Mouse (Mus musculus) thymus, adult 18-20 months (tissue): Measurements from ENCODE around the gene Tet3.
A peak's percentile ranks its signal among the peaks of the same experiment; 100 is the strongest.

Source experiments
- DNase-seq, 2 experiments: peaks; one replicate each; pipeline ENCODE4 v3.0.0; 2022; ENCODE audit warnings: mixed read lengths in 2 of 2

Gene Tet3

DNA sequence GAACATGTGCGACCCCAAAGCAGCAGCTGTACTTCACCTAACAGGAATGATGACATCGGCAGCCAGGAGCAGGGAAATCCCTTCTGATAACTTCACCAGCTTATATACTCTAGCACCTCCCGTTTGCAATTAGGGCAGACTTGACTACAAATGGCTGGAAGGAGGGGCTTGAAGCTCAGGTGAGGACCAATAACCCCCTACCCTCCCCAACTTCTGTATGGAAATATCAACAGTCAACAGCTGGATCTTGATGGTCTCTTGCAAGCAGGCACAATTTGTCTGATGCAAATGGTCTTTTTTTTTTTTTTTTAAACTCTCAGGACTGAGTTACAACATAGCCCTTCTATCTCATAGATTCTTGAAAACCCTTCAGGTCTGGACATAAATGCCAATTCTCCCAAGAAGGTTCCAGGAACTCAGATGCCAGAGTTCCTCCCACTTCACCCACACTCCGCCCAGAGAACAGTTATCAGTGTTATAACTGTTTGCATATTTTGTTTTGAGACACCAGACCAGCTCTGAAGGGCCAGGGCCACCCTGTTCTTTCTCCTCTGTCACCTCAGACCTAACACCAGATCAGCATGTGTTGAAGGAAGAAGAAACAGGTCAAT lies at the start of gene Tet3:
TSS of gene Tet3 (minus strand) at position 51 of the 611 bp plus-strand sequence.
- no peak for DNase-seq

DNA sequence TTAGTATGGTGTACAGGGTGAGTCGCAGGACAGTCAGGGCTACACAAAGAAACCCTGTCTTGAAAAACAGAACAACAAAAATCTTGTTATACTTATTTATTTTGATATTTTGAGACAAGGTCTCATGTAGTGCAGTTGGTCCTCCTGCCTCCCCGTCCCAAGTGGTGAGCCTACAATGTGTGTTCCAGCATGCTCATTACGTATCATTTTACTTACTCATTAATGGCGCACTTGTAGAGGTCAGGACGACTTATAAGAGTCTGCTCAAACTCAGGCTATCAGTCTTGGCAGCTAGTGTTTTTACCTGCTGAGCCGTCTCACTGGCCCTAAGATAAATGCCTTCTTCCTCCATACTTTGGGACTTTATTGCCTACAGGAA lies 48.3 kb upstream of the Tet3 start:
- no peak for DNase-seq

- peak; percentile 98 to 99 for DNase-seq
Measured at GRCm38 (mm10) chr6:83506258-83507167, 47.6 kb upstream of the Tet3 start, which contains the start of gene Dguok. Dguok (minus strand) TSS chr6:83506969.

DNA sequence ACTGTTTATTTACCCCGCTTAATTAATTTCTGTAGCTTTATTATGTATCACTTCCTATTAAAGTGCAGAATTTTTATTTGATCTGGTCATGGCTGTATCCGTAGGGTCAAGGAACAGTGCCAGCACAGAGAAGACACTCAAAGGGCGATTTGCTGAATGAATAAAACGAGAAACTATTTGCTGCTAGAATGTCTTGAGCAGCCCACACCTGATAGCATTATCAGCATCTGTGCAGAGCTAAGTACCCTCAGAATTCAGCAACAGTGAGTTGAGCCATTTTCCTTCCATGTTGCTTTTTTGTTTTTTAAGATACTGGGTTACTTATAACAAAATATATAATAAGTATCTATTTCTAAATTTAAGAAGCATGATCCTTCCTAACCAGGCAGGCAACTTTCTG lies 46.7 kb upstream of the Tet3 start:
- DNase-seq = no peak

DNA sequence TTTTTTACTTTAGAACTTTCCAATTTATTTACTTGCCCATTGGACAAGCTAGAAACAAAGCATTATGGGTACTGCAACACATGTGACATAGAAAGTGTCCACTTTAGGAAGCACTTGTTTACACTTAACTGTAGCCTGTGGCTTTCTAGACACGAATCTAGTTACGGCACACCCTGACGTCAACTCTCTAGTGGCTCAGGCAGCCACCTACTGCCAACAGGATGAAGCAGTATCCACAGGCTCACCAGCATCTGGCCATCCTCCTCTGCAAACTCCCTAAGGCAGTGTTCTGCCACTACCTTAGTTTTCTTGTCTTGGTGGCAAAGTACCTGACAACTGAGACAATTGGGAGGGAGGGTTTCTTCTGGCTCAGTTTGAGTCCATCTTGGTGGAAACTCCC lies 44.5 kb upstream of the Tet3 start:
- no peak for DNase-seq

DNA sequence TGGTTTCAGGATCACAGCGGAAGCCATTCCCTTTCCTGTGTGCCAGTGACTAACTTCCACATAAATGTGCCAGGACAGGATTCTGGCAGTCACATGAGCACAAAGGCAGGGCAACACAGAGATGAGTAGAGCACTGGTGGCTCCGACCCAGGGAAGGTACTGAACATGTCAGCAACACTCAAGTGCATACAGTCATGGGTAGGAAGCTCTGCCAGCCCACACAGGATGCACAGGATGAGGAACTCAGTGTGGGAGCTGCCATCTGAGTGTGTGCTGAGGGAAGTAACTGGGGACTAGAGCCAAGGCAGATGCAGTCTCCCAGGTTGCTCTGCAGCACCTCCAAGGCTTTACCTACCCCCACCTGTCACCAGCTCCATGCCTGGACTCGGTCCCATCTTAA lies 43.8 kb upstream of the Tet3 start:
- no peak for DNase-seq

- DNase-seq = no peak
Measured at GRCm38 (mm10) chr6:83501524-83502310, 42.8 kb upstream of the Tet3 start.

GRCm38 (mm10) chr6:83500462-83500861 lies 41.6 kb upstream of the Tet3 start:
- DNase-seq = no peak

DNA sequence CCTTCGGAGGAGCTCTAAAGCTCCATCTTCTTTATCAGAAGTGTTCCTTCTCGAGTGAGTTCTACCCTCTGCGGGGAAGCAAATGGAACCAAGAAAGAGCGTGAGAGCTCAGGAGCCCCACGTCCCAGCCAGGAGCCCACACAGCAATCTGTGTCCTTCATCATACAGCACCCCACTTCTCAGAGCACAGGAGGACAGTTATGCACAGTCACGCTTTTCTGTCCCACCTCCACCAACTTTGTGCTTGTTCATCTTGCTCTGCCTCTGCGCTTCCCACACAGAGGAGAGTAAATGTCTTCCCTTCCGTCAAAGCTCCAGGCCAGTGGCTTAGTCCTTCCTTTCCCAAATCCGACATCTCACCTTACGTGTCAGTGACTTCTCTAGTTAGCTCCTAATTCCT lies 40.2 kb upstream of the Tet3 start:
- no peak for DNase-seq

DNA sequence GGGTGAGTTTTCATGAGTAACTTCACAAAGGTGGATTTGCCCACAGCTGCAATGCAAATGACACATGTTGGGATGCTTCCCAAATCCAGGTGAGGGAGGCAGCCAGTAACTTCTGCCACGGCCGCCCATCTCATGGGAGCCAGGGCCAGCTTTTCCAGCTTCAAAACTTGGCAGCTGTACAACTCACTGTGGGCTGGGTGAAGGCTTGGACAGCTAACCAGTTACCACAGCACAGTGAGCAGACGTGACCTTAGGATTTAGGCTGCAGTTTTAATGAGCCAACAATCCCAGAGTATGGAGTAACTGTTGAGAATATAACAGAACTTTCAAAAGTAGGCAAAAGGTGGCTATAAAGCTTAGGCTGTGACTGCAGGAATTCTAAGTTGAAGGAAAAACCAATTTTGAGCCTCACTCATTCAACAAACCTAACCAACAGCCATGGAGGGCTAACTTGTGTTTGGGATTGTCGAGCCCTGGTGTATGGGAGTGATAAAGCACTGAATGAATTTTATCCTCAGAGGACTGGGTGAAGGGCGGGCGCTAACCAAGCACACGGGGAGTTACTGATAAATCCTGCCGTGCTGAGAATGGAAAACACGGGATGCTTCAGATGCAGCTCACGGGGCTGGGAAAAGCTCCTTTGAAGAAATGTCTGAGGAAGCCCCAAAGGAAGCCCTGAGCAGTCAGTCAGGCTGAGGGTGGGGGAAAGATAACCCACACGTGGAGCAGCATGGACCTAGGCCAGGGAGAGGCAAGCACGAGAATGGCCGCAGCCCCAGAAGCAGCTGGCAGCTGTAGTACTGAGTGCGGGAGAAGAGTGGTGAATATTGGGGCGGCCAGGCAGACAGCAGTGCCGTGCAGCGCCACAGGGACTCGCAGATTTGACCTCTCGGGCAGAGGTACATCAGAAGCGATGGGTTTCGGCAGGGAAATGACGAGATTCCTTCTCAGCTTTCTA lies 38.1 kb upstream of the Tet3 start:
- no peak for DNase-seq

- no peak for DNase-seq
Measured at GRCm38 (mm10) chr6:83496009-83496752, 37.3 kb upstream of the Tet3 start.

- no peak for DNase-seq
Measured at GRCm38 (mm10) chr6:83490622-83491021, 31.7 kb upstream of the Tet3 start.

- no peak for DNase-seq
Measured at GRCm38 (mm10) chr6:83488200-83488599, 29.3 kb upstream of the Tet3 start.

DNA sequence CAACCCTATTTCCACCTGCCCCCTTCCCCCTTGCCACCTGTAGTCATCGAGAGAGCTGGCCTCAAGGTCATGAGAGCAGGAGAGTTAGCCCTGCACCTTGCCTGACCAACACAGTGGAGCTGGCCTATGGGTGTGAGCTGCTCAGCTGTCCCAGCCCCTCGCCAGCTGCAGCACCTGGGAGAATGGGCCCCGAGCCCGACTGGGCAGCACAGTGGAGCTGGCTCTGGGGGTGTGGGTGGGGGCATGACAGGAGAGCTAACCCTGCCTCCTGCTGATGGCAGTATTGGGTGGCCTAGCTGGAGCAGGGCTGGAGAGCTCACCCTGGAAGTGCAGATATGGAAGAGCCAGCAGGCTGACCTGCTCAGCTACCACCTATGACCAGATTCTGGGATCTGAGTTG lies 28.4 kb upstream of the Tet3 start:
- no peak for DNase-seq

- no peak for DNase-seq
Measured at GRCm38 (mm10) chr6:83485854-83486253, 27.0 kb upstream of the Tet3 start.

DNA sequence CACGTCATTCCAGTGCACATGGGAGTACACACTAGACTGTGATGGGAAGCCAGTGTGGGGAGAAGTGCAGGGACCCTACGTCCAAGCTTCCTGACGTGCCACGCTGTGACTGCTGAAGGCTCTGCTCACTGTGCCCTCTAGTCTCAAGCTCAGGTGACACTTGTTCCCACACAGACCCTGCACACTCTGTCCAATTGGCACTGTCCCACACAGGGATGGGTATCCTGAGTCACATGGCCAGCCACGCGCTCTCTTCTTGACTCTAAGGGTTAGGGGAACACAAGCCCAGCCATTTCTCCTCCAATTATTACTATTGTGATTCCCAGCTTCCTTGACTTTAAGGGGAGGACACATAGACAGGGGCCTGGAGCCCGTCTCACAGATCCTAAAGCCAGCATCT lies 24.9 kb upstream of the Tet3 start:
- no peak for DNase-seq

DNA sequence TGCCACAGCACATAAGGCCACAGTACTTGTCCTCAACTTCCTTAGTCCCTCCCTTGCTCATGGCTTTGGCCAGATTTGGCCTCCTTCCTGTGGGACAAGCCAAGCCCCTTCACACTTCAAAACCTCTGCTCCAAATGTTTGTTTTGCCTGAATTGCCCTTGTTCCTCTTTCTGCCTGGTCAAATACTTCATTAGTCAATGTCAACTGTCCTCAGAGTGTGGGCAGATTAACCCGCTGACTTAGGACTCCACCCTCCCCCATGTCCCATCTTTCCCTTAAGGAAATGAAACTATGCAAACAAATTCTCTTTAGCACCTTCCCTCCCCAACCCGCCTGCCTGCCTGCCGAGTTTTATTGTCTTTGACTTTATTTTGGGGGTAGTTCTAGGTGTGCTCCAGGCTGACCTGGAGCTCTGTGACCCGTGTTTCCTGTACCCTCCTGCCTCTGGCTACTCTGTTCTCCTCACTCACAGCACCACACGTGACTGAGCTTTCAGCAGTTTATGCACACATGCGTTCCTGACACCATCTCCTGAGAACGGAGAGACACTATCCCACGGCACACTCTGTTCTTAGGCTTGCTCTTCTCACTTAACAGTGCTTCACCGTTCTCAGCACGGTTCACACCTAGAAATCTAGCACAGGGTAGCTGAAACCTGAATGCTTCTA lies 23.7 kb upstream of the Tet3 start:
- DNase-seq = no peak

GRCm38 (mm10) chr6:83480019-83480655 lies 21.3 kb upstream of the Tet3 start:
- no peak for DNase-seq

DNA sequence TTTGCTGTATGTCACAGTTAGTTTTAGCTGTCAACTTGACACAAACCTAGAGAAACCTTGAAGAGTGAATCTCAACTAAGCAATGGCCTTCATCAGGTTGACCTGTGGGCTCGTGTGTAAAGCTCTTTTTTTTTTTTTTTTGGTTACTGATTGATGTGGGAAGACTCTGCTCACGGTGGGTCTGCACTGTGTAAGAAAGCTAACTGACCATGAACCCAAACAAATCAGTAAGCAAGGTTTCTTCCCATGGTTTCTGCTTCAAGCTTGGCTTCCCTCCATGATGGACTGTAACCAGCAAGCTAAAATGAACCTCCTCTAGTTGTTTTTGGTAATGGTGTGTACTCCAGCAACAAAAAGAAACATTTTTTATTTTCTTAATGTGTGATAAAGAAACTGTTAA lies 20.3 kb upstream of the Tet3 start:
- no peak for DNase-seq

- DNase-seq = no peak
Measured at GRCm38 (mm10) chr6:83478628-83479027, 19.7 kb upstream of the Tet3 start.

DNA sequence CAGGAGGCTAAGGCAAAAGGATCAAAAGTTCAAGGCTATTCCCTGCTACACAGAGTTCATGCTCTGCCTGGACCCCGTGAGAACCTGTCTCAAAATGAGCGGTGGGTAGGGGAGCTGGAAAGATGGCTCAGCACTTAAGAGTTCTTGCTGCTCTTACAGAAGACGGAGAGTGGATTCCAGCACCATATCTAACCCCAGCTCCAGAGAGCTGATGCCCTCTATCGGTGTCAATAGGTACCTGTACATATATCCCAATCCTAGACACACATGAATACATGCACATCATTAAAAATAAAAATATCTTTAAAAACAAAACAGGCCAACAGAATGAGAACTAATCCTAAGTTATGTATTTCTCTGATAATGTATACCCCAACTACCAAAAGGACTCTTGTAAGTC lies 19.3 kb upstream of the Tet3 start:
- no peak for DNase-seq
